Mouse (Mus musculus) liver, postnatal 0 days (tissue): Measurements from ENCODE around the gene Obp2a.

Source experiments
- CTCF ChIP-seq: sonication (generic); IDR thresholded peaks from 2 replicates; pipeline ENCODE4 v1.5.1; 2016; ENCODE audit warnings: antibody characterized with exemption, low read depth
- EP300 ChIP-seq: IDR thresholded peaks from 2 replicates; pipeline ENCODE4 v1.6.1; 2016; ENCODE audit warnings: antibody characterized with exemption, low read depth, mild to moderate bottlenecking

DNA sequence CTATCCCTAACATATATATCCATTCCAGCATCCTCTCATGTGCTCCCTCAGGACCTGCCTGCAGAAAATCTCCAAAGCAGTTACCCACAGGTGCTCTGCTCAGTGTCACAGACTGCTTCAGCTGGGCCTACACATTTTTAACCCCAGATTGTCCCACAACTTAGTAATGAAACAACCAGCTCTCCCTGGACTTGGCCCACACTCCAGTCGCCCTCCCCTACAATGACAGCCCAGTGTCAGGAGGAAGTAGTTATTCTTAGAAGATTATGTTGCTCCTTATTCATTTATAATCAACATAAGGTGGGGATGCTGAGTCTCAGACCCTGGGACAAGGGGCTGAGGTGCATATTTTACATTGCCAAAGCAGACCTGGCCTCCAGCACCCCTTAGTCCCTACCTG lies 41.8 kb downstream of the Obp2a start:
- TF ChIP-seq CTCF, result no peak
- no peak for TF ChIP-seq EP300
